Mouse (Mus musculus) kidney, embryonic 16.5 days (tissue): Measurements from ENCODE around the gene Rsl1d1. TPM values are rescaled to one million over a fixed set of nuclear protein-coding genes. Genes with fewer than 3 reads are reported as not detected.

ENCODE experiments used
- ATAC-seq: fragments of 200-750 bp; cut with Nextera tagmentation; 2 replicates; pipeline ENCODE4 v1.8.0; 2017; ENCODE audit warnings: moderate TSS enrichment; ENCODE audit not compliant: low FRiP score, low TSS enrichment
- H3K27ac ChIP-seq: fragments of 300-500 bp; sonication (generic); 2 replicates; pipeline ENCODE4 v1.5.1; 2014; ENCODE audit warnings: low read length
- H3K27me3 ChIP-seq: fragments of 300-500 bp; sonication (generic); 2 replicates; pipeline ENCODE4 v1.6.1; 2014; ENCODE audit warnings: low read length, control low read depth, mixed read lengths; ENCODE audit not compliant: insufficient read depth
- H3K36me3 ChIP-seq: fragments of 300-500 bp; sonication (generic); 2 replicates; pipeline ENCODE4 v1.6.1; 2014; ENCODE audit warnings: low read length, control low read depth, mixed read lengths; ENCODE audit not compliant: insufficient read depth
- H3K4me1 ChIP-seq: fragments of 300-500 bp; sonication (generic); 2 replicates; pipeline ENCODE4 v1.6.1; 2014; ENCODE audit warnings: low read length, control low read depth, mixed read lengths; ENCODE audit not compliant: insufficient read depth
- H3K4me2 ChIP-seq: fragments of 300-500 bp; sonication (generic); replicated peaks from 2 replicates; pipeline ENCODE4 v1.6.1; 2014; ENCODE audit warnings: low read depth, low read length
- H3K4me3 ChIP-seq: fragments of 300-500 bp; sonication (generic); 2 replicates; pipeline ENCODE4 v1.5.1; 2014; ENCODE audit warnings: mild to moderate bottlenecking, low read length
- H3K9ac ChIP-seq: fragments of 300-500 bp; sonication (generic); replicated peaks from 2 replicates; pipeline ENCODE4 v1.6.1; 2014; ENCODE audit warnings: low read length
- H3K9me3 ChIP-seq: fragments of 300-500 bp; sonication (generic); 2 replicates; pipeline ENCODE4 v1.6.1; 2016; ENCODE audit warnings: low read length, control low read depth
- WGBS: fragments of 180-500 bp; shearing (Covaris S2); extraction: QIAGEN DNeasy Blood & Tissue Kit; methylation state at CpG from one replicate; pipeline ENCODE4 v1.1.7; 2014; 5-methylcytosine and 5-hydroxymethylcytosine counted together
- polyA plus RNA-seq: library from polyadenylated mRNA; unstranded; fragments of >200 nt; fragmentation: Nextera tagmentation; extraction: Ambion mirVana; gene quantifications from 2 replicates; pipeline ENCODE4 v1.2.1, GENCODE M21; 2015

The Rsl1d1 gene
- polyA plus RNA-seq: 179 and 182 TPM in 2 replicates

GRCm38 (mm10) chr16:11202571-11203554, at the start of gene Rsl1d1:
Gene Rsl1d1, minus strand, starts transcription at chr16:11203331.
- Histone ChIP-seq H3K27ac (peak within 1 kb of the TSS; percentile 83), H3K9ac (peak within 1 kb of the TSS; percentile 92), H3K36me3 (peaks cover 35% of the 10 kb centered on the region), H3K9me3 (no peaks in the 10 kb centered on the region), H3K27me3 (no peaks in the 10 kb centered on the region), H3K4me3 (peak within 1 kb of the TSS; percentile 91), H3K4me2 (peak within 1 kb of the TSS; percentile 92), H3K4me1 (peaks cover 20% of the 10 kb centered on the region)
- ATAC-seq: peak; percentile 98
- WGBS: under 1% methylated on average over 68 of the region's 68 CpGs

- H3K9ac ChIP-seq: no peak overlapping the region
- H3K36me3 ChIP-seq: no peaks in the 10 kb centered on the region
- 83% methylated on average over 2 of the region's 2 CpGs for WGBS
- no peak for ATAC-seq
- H3K4me1 ChIP-seq: peaks cover 13% of the 10 kb centered on the region; the same call in 1 of the 2 replicates
- no peaks in the 10 kb centered on the region for H3K9me3 ChIP-seq
- no peak overlapping the region for H3K4me3 ChIP-seq
- H3K27ac ChIP-seq: no peak overlapping the region
- H3K4me2 ChIP-seq: no peak overlapping the region
- no peaks in the 10 kb centered on the region for H3K27me3 ChIP-seq
Measured at GRCm38 (mm10) chr16:11247791-11248190, 44.7 kb upstream of the Rsl1d1 start.

GRCm38 (mm10) chr16:11245767-11246166, 42.6 kb upstream of the Rsl1d1 start:
- Histone ChIP-seq H3K36me3 (no peaks in the 10 kb centered on the region), H3K9ac (no peak overlapping the region), H3K9me3 (no peaks in the 10 kb centered on the region), H3K4me3 (no peak overlapping the region), H3K4me1 (0 out of 2 replicates have a peak, but pooled peaks cover 2% of the 10 kb centered on the region), H3K27me3 (no peaks in the 10 kb centered on the region), H3K4me2 (no peak overlapping the region), H3K27ac (no peak overlapping the region)
- no peak for ATAC-seq
- 78% methylated on average over 9 of the region's 9 CpGs for WGBS

GRCm38 (mm10) chr16:11242401-11242800, 39.3 kb upstream of the Rsl1d1 start:
- H3K9me3 ChIP-seq: no peaks in the 10 kb centered on the region
- WGBS: 75% methylated on average over 1 of the region's 1 CpGs
- no peak for ATAC-seq

GRCm38 (mm10) chr16:11217801-11218200, 14.7 kb upstream of the Rsl1d1 start:
- Histone ChIP-seq H3K27ac (no peak overlapping the region), H3K9ac (no peak overlapping the region), H3K9me3 (no peaks in the 10 kb centered on the region), H3K36me3 (peaks cover 39% of the 10 kb centered on the region), H3K4me2 (no peak overlapping the region), H3K27me3 (no peaks in the 10 kb centered on the region), H3K4me3 (no peak overlapping the region), H3K4me1 (no peaks in the 10 kb centered on the region)
- WGBS: 77% methylated on average over 3 of the region's 3 CpGs
- ATAC-seq: no peak

More at GRCm38 (mm10) chr16:11242401-11242800, 39.3 kb upstream of the Rsl1d1 start:
- no peak overlapping the region for H3K4me3 ChIP-seq
- H3K4me1 ChIP-seq: no peaks in the 10 kb centered on the region
- H3K27ac ChIP-seq: no peak overlapping the region
- no peaks in the 10 kb centered on the region for H3K27me3 ChIP-seq
- H3K4me2 ChIP-seq: no peak overlapping the region
- peaks cover 10% of the 10 kb centered on the region for H3K36me3 ChIP-seq
- H3K9ac ChIP-seq: no peak overlapping the region

GRCm38 (mm10) chr16:11203600-11204390, 664 bp upstream of the Rsl1d1 start:
- Histone ChIP-seq H3K4me1 (peaks cover 20% of the 10 kb centered on the region), H3K27ac (peak overlapping the region; percentile 83), H3K4me3 (peak overlapping the region; percentile 91), H3K27me3 (no peaks in the 10 kb centered on the region), H3K9me3 (no peaks in the 10 kb centered on the region), H3K9ac (peak overlapping the region; percentile 92), H3K4me2 (peak overlapping the region; percentile 85), H3K36me3 (peaks cover 30% of the 10 kb centered on the region)
- WGBS: 3% methylated on average over 24 of the region's 24 CpGs
- peak; percentile 61 for ATAC-seq

- Histone ChIP-seq H3K27me3 (no peaks in the 10 kb centered on the region), H3K9me3 (no peaks in the 10 kb centered on the region), H3K4me3 (peak overlapping the region; percentile 91), H3K9ac (no peak overlapping the region), H3K27ac (no peak overlapping the region), H3K36me3 (peaks cover 43% of the 10 kb centered on the region), H3K4me2 (peak overlapping the region; percentile 92), H3K4me1 (peaks cover 20% of the 10 kb centered on the region)
- 75% methylated on average over 6 of the region's 6 CpGs for WGBS
- ATAC-seq: no peak
Measured at GRCm38 (mm10) chr16:11201740-11202394, 1.3 kb downstream of the Rsl1d1 start.

GRCm38 (mm10) chr16:11200247-11200646, 2.9 kb downstream of the Rsl1d1 start:
- 99% methylated on average over 3 of the region's 3 CpGs for WGBS
- Histone ChIP-seq H3K4me2 (no peak overlapping the region), H3K9ac (no peak overlapping the region), H3K4me3 (no peak overlapping the region), H3K36me3 (peaks cover 57% of the 10 kb centered on the region), H3K9me3 (no peaks in the 10 kb centered on the region), H3K27ac (no peak overlapping the region), H3K27me3 (no peaks in the 10 kb centered on the region), H3K4me1 (peaks cover 20% of the 10 kb centered on the region)
- ATAC-seq: no peak

GRCm38 (mm10) chr16:11198467-11198866, 4.7 kb downstream of the Rsl1d1 start:
- H3K27ac ChIP-seq: no peak overlapping the region
- H3K4me3 ChIP-seq: no peak overlapping the region
- peaks cover 73% of the 10 kb centered on the region for H3K36me3 ChIP-seq
- H3K9me3 ChIP-seq: no peaks in the 10 kb centered on the region
- peaks cover 8% of the 10 kb centered on the region for H3K4me1 ChIP-seq
- no peak for ATAC-seq
- WGBS: 48% methylated on average over 2 of the region's 2 CpGs
- H3K4me2 ChIP-seq: no peak overlapping the region
- no peak overlapping the region for H3K9ac ChIP-seq
- no peaks in the 10 kb centered on the region for H3K27me3 ChIP-seq
